Mouse (Mus musculus): ENCODE data around the gene Aldh16a1. TPM values are rescaled to one million over a fixed set of nuclear protein-coding genes. Genes with fewer than 3 reads are reported as not detected.
A peak's percentile ranks its signal among the peaks of the same experiment; 100 is the strongest.
"Not testable (repeated sequence)": the region's sequence is repeated elsewhere in the genome, so short reads cannot be mapped to it uniquely, and the experiment has no call there.

Aldh16a1 gene
- polyA plus RNA-seq, 1 experiment from 2014 or later = 26.4 TPM

DNA sequence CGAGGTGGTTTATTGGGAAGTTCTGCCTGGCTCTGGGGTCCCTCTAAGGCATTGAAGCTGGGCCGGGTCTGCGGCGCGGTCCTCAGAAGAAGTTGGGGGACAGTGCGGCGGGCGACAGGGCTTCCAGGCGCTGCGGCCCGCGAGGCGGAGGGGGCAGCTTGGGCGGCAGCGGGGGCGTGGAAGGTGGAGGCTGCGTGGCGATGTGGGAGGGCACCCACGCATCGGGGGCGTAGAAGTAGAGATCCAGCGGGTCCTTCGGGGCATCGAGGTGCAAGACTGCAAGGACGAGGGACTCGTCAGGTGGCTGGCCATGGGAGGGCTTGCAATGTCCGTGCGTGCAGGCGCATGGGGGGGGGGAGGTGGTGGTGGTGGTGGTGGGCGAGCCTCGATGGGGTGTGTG lies 22.0 kb upstream of the Aldh16a1 start:
- peak overlapping the region; percentile 45 for H3K4me2 ChIP-seq
- H3K9ac ChIP-seq = no peak overlapping the region

GRCm38 (mm10) chr7:45175929-45176328 lies 21.5 kb upstream of the Aldh16a1 start:
- H3K4me2 ChIP-seq = peak overlapping the region; percentile 45
- no peak for ATAC-seq (replicated peaks; ENCODE audit: insufficient number of reproducible peaks, insufficient read depth, low FRiP score, low read depth)
- no peak overlapping the region for H3K9ac ChIP-seq
- H3K36me3 ChIP-seq = no peaks in the 10 kb centered on the region
- peaks cover 14% of the 10 kb centered on the region for H3K4me1 ChIP-seq (replicated peaks)
- peak overlapping the region; percentile 26 for H3K4me3 ChIP-seq
- H3K27me3 ChIP-seq = peaks cover 83% of the 10 kb centered on the region
- peaks cover 2% of the 10 kb centered on the region; the same call in 1 of the 2 replicates for H3K9me3 ChIP-seq (replicated peaks)
- H3K27ac ChIP-seq = no peak overlapping the region
- 2% methylated on average over 23 of the region's 23 CpGs for WGBS

More for the DNA sequence above, 22.0 kb upstream of the Aldh16a1 start:
- 4% methylated on average over 30 of the region's 31 CpGs for WGBS
- peaks cover 18% of the 10 kb centered on the region for H3K4me1 ChIP-seq (replicated peaks)
- peak overlapping the region; percentile 26 for H3K4me3 ChIP-seq
- peaks cover 87% of the 10 kb centered on the region for H3K27me3 ChIP-seq
- H3K36me3 ChIP-seq = no peaks in the 10 kb centered on the region
- H3K27ac ChIP-seq = no peak overlapping the region
- no peak for ATAC-seq (replicated peaks; ENCODE audit: insufficient number of reproducible peaks, insufficient read depth, low FRiP score, low read depth)
- H3K9me3 ChIP-seq (replicated peaks) = peaks cover 2% of the 10 kb centered on the region; the same call in 1 of the 2 replicates

DNA sequence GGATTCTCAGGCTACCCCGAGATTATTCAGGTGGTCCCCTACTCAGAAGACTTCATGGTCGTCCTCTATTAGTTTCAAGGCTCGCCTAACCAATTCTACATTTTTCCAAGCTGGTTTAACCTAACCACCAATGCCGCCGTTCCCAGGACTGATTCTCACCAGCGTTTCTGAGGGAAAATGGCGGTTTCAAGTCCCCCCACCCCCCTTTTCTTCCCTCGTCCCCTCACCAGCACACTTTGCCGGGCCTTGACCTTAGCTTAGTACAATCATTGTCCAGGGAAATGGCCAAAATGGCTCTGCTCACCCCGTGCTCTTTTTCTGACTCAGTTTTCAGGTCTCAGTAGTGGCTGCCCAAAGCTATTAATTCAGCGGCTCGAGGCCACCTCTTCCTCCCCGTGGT lies 21.0 kb upstream of the Aldh16a1 start:
- 7% methylated on average over 13 of the region's 13 CpGs for WGBS
- no peak for ATAC-seq (replicated peaks; ENCODE audit: insufficient number of reproducible peaks, insufficient read depth, low FRiP score, low read depth)
- Histone ChIP-seq H3K9me3 (replicated peaks) (peaks cover 5% of the 10 kb centered on the region), H3K36me3 (no peaks in the 10 kb centered on the region), H3K4me3 (no peak overlapping the region), H3K9ac (no peak overlapping the region), H3K4me1 (replicated peaks) (peaks cover 12% of the 10 kb centered on the region), H3K27me3 (peaks cover 78% of the 10 kb centered on the region), H3K4me2 (no peak overlapping the region), H3K27ac (no peak overlapping the region)

DNA sequence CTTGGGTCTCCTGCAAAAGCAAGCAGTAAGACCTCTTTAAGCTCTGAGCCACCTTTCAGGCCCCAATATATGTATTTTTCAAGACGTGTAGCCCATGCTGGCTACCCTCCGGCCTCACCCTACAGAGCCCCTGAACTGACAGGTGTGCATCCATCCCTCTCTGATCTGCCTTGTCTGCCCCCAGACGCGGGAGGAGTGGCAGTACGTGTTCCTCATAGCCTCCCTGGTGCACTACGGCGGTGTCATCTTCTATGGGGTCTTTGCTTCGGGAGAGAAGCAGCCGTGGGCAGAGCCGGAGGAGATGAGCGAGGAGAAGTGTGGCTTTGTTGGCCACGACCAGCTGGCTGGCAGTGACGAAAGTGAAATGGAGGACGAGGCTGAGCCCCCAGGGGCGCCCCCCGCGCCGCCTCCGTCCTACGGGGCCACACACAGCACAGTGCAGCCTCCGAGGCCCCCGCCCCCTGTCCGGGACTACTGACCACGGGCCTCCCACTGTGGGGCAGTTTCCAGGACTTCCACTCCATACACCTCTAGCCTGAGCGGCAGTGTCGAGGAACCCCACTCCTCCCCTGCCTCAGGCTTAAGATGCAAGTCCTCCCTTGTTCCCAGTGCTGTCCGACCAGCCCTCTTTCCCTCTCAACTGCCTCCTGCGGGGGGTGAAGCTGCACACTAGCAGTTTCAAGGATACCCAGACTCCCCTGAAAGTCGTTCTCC lies 20.3 kb upstream of the Aldh16a1 start:
- Histone ChIP-seq H3K4me1 (replicated peaks) (peaks cover 12% of the 10 kb centered on the region), H3K27me3 (peaks cover 76% of the 10 kb centered on the region), H3K4me2 (no peak overlapping the region), H3K27ac (no peak overlapping the region), H3K36me3 (0 out of 2 replicates have a peak, but pooled peaks cover 5% of the 10 kb centered on the region), H3K9ac (no peak overlapping the region), H3K4me3 (0 out of 2 replicates have a peak overlapping the region, but pooled peaks have one; percentile 6), H3K9me3 (replicated peaks) (peaks cover 11% of the 10 kb centered on the region)
- WGBS = 4% methylated on average over 28 of the region's 29 CpGs
- peak; percentile 37; the same call in 1 of the 2 replicates for ATAC-seq (replicated peaks; ENCODE audit: insufficient number of reproducible peaks, insufficient read depth, low FRiP score, low read depth)

- not testable (repeated sequence) for H3K9ac ChIP-seq; H3K4me3 ChIP-seq; H3K36me3 ChIP-seq; ATAC-seq (replicated peaks; ENCODE audit: insufficient number of reproducible peaks, insufficient read depth, low FRiP score, low read depth); H3K4me2 ChIP-seq; H3K27ac ChIP-seq
- Histone ChIP-seq H3K27me3 (peaks cover 76% of the 10 kb centered on the region), H3K4me1 (replicated peaks) (peaks cover 12% of the 10 kb centered on the region), H3K9me3 (replicated peaks) (peaks cover 18% of the 10 kb centered on the region)
- WGBS = 55% methylated on average over 1 of the region's 1 CpGs
Observed at GRCm38 (mm10) chr7:45173772-45174171, 19.4 kb upstream of the Aldh16a1 start.

- Histone ChIP-seq H3K4me3 (no peak overlapping the region), H3K9me3 (replicated peaks) (peaks cover 18% of the 10 kb centered on the region), H3K36me3 (0 out of 2 replicates have a peak, but pooled peaks cover 5% of the 10 kb centered on the region), H3K9ac (no peak overlapping the region), H3K27me3 (peaks cover 76% of the 10 kb centered on the region), H3K4me1 (replicated peaks) (peaks cover 12% of the 10 kb centered on the region), H3K4me2 (no peak overlapping the region), H3K27ac (no peak overlapping the region)
- 59% methylated on average over 7 of the region's 7 CpGs for WGBS
- no peak for ATAC-seq (replicated peaks; ENCODE audit: insufficient number of reproducible peaks, insufficient read depth, low FRiP score, low read depth)
Observed at GRCm38 (mm10) chr7:45172974-45173373, 18.6 kb upstream of the Aldh16a1 start.

GRCm38 (mm10) chr7:45169495-45169894 lies 15.1 kb upstream of the Aldh16a1 start:
- Histone ChIP-seq H3K4me3 (no peak overlapping the region), H3K27ac (no peak overlapping the region), H3K9me3 (replicated peaks) (peaks cover 18% of the 10 kb centered on the region), H3K4me1 (replicated peaks) (peaks cover 6% of the 10 kb centered on the region; the same call in 1 of the 2 replicates), H3K4me2 (no peak overlapping the region), H3K27me3 (peaks cover 76% of the 10 kb centered on the region), H3K9ac (no peak overlapping the region), H3K36me3 (0 out of 2 replicates have a peak, but pooled peaks cover 5% of the 10 kb centered on the region)
- ATAC-seq (replicated peaks; ENCODE audit: insufficient number of reproducible peaks, insufficient read depth, low FRiP score, low read depth) = no peak
- 90% methylated on average over 3 of the region's 3 CpGs for WGBS

DNA sequence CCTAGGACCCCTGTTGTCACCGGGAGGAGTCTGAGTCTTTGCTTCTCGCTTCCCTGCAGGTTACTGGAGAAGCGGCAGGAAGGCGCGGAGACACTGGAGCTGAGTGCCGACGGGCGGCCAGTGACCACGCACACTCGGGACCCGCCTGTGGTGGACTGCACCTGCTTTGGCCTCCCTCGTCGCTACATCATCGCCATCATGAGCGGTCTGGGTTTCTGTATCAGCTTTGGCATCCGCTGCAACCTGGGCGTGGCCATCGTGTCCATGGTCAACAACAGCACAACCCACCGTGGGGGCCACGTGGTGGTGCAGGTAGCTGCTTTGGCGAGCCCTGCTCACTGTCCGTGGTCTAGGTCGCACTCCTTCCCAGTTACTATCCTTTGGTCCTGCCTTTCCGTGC lies 14.3 kb upstream of the Aldh16a1 start:
- peaks cover 11% of the 10 kb centered on the region for H3K4me1 ChIP-seq (replicated peaks)
- no peak overlapping the region for H3K27ac ChIP-seq
- 0 out of 2 replicates have a peak, but pooled peaks cover 5% of the 10 kb centered on the region for H3K36me3 ChIP-seq
- H3K4me3 ChIP-seq = 0 out of 2 replicates have a peak overlapping the region, but pooled peaks have one; percentile 7
- no peak overlapping the region for H3K9ac ChIP-seq
- peaks cover 77% of the 10 kb centered on the region for H3K27me3 ChIP-seq
- H3K4me2 ChIP-seq = no peak overlapping the region
- peaks cover 18% of the 10 kb centered on the region for H3K9me3 ChIP-seq (replicated peaks)
- 11% methylated on average over 24 of the region's 24 CpGs for WGBS
- no peak for ATAC-seq (replicated peaks; ENCODE audit: insufficient number of reproducible peaks, insufficient read depth, low FRiP score, low read depth)

- Histone ChIP-seq H3K9me3 (replicated peaks) (peaks cover 18% of the 10 kb centered on the region), H3K4me2 (no peak overlapping the region), H3K4me1 (replicated peaks) (peaks cover 12% of the 10 kb centered on the region), H3K4me3 (no peak overlapping the region), H3K27ac (no peak overlapping the region), H3K36me3 (0 out of 2 replicates have a peak, but pooled peaks cover 5% of the 10 kb centered on the region), H3K27me3 (peaks cover 80% of the 10 kb centered on the region), H3K9ac (no peak overlapping the region)
- ATAC-seq (replicated peaks; ENCODE audit: insufficient number of reproducible peaks, insufficient read depth, low FRiP score, low read depth) = no peak
- 4% methylated on average over 19 of the region's 19 CpGs for WGBS
Observed at GRCm38 (mm10) chr7:45167761-45168445, 13.5 kb upstream of the Aldh16a1 start.

GRCm38 (mm10) chr7:45166950-45167401 lies 12.6 kb upstream of the Aldh16a1 start:
- peaks cover 18% of the 10 kb centered on the region for H3K4me1 ChIP-seq (replicated peaks)
- H3K27ac ChIP-seq = no peak overlapping the region
- 0 out of 2 replicates have a peak, but pooled peaks cover 5% of the 10 kb centered on the region for H3K36me3 ChIP-seq
- WGBS = 25% methylated on average over 10 of the region's 10 CpGs
- H3K9ac ChIP-seq = no peak overlapping the region
- ATAC-seq (replicated peaks; ENCODE audit: insufficient number of reproducible peaks, insufficient read depth, low FRiP score, low read depth) = no peak
- peaks cover 17% of the 10 kb centered on the region for H3K9me3 ChIP-seq (replicated peaks)
- peaks cover 86% of the 10 kb centered on the region for H3K27me3 ChIP-seq
- no peak overlapping the region for H3K4me2 ChIP-seq
- H3K4me3 ChIP-seq = no peak overlapping the region

- ATAC-seq (replicated peaks; ENCODE audit: insufficient number of reproducible peaks, insufficient read depth, low FRiP score, low read depth) = no peak
- no peak overlapping the region for H3K9ac ChIP-seq
- peaks cover 16% of the 10 kb centered on the region for H3K9me3 ChIP-seq (replicated peaks)
- H3K36me3 ChIP-seq = 0 out of 2 replicates have a peak, but pooled peaks cover 5% of the 10 kb centered on the region
- H3K4me1 ChIP-seq (replicated peaks) = peaks cover 20% of the 10 kb centered on the region
- peaks cover 80% of the 10 kb centered on the region for H3K27me3 ChIP-seq
- 54% methylated on average over 11 of the region's 11 CpGs for WGBS
- no peak overlapping the region for H3K27ac ChIP-seq
- H3K4me3 ChIP-seq = no peak overlapping the region
- no peak overlapping the region for H3K4me2 ChIP-seq
Observed at GRCm38 (mm10) chr7:45165701-45166100, 11.3 kb upstream of the Aldh16a1 start.

Measured in heart, embryonic 15.5 days (tissue).